Mouse (Mus musculus): ENCODE measurements around the gene Cdt1.
A peak's percentile ranks its signal among the peaks of the same experiment; 100 is the strongest.
"Not testable (repeated sequence)": the region's sequence is repeated elsewhere in the genome, so short reads cannot be mapped to it uniquely, and the experiment has no call there.

Cdt1 gene

GRCm38 (mm10) chr8:122548891-122549439 lies 18.9 kb upstream of the Cdt1 start:
- no peak for DNase-seq (ENCODE audit: low spot score in 2 of 2)

DNA sequence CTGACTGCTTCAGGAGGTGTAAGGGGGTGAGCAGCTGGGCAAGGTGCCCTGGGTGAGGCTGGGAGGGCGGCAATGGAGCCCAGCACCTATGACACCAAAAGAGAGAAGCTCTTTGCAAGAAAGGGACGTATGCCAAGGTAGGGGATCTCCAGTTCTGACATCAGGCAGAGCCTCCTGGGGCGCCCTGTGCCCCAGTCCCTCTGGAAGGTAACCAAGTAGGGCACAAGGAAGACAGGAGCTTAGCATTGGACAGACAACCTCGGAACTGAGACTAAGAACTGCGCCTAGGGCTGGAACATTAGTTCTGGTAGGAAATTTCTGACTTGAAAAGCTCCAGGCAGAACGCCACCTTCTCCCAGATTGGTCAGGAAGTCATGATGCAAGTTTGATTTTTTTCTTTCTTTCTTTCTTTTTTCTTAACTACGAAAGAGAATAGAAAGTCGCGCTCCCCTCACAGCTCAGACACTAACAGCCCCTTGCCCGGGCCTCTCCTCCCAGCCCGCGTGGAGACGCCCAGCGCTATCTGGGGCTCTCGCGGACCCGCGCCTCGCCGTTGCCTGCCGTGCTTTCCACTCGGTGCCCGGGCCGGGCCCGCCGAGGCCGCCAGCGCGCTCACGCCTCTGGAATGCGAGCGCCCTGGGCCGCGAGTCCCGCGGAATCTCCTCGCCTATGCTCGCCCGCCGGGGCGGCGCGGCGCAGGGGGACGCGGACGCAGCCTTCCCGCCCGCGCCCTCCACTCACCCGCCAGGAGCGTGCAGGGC lies 17.4 kb upstream of the Cdt1 start:
- DNase-seq (ENCODE audit: low spot score in 2 of 2): peak; percentile 59 to 69

GRCm38 (mm10) chr8:122550995-122551264 lies 16.9 kb upstream of the Cdt1 start:
- DNase-seq (ENCODE audit: low spot score in 2 of 2): no peak

DNA sequence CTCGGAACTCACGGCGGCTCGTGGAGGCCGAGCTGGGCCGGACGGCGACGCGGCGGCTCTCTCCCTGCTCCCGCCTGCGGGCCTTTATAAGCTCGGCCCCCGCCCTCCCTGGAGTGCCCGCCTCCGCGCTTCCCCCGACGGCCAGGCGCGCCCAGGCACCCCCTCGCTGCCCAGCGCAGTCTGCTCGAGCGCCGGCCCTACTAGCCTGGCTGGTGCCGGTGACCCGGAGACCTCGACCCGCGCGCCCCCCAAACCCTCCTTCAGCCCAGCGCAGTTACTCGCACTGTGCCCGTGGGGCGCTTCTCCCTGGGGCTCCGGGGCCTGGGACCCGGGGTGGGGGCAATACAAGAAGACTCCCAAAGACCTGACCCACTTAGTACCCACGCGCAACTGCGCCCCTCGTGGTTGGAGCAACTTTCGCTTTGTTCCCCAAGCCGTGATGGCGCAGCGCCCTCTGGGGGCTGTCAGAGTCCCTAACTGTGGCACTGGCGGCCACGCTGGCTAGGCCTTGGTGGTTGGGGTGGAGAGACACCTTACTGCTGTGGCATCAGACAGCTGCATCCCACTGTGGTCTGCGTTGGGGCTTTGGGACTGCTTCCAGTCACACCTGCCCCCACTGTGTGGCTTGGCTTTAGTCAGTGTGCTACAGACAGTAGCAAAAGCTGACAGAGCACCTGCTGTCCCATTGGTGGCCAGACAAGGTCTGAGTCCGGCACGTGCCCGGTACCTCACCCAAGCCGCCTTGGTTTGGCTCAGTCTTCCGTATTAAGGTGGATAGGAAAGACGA lies 16.4 kb upstream of the Cdt1 start, which contains the start of gene Piezo1:
Piezo1 (minus strand) TSS at position 65 of the 787 bp plus-strand sequence.
- peak; percentile 97 for DNase-seq (ENCODE audit: low spot score in 2 of 2)

- no peak for DNase-seq (ENCODE audit: low spot score in 2 of 2)
These were observed 13.0 kb upstream of the Cdt1 start for GRCm38 (mm10) chr8:122554786-122555185.

- DNase-seq (ENCODE audit: low spot score in 2 of 2): peak; percentile 60 to 79
These were observed 11.5 kb upstream of the Cdt1 start for GRCm38 (mm10) chr8:122556030-122557009.

GRCm38 (mm10) chr8:122557248-122558038 lies 10.4 kb upstream of the Cdt1 start:
- DNase-seq (ENCODE audit: low spot score in 2 of 2): no peak

GRCm38 (mm10) chr8:122558671-122559349 lies 9.0 kb upstream of the Cdt1 start:
- DNase-seq (ENCODE audit: low spot score in 2 of 2): no peak

GRCm38 (mm10) chr8:122561199-122561598 lies 6.6 kb upstream of the Cdt1 start:
- DNase-seq (ENCODE audit: low spot score in 2 of 2): no peak

GRCm38 (mm10) chr8:122564363-122565352 lies 3.2 kb upstream of the Cdt1 start:
- no peak for DNase-seq (ENCODE audit: low spot score in 2 of 2)

DNA sequence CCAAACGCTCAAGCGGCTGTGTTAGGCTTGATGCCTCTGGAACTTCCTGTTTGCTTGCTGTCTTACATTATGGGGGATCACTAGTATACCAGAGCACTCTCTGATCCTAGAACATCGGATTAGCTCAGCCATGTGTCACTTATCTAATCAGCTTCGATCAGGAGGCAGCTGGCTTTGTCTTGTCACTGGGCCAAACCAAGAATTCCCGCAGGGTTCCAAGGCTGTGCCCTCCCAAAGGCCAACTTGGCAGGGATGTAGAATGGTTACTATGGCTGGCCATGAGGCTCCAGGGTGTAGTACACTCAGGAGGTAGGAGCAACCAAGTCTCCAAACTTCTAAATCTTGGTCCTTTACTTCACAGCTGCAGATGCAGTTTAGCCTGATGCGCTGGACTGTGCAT lies 1.0 kb upstream of the Cdt1 start:
- DNase-seq (ENCODE audit: low spot score in 2 of 2): peak in 1 of 2 experiments; percentile 45

DNA sequence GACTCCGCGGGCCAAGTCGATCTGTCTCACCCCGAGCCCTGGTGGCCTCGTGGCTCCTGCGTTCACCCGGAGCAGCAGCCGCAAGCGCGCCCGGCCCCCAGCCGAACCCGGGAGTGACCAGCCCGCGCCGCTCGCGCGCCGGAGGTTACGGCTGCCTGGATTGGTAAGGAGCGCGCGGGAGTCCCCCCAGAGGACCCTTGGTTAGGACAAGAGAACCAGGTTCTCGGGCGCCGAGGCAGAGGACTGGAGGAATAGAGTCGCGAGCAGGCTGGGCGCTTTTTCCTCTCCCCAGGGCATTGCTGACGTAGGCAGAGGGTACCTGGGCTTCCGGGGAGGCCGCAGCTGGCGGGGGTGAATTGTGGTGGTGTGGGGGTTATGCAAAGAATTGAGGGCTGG lies 292 bp downstream of the Cdt1 start:
- DNase-seq (ENCODE audit: low spot score in 2 of 2): peak in 1 of 2 experiments; percentile 82

GRCm38 (mm10) chr8:122568881-122569309 lies 1.1 kb downstream of the Cdt1 start:
- DNase-seq (ENCODE audit: low spot score in 2 of 2): peak; percentile 58 to 69

DNA sequence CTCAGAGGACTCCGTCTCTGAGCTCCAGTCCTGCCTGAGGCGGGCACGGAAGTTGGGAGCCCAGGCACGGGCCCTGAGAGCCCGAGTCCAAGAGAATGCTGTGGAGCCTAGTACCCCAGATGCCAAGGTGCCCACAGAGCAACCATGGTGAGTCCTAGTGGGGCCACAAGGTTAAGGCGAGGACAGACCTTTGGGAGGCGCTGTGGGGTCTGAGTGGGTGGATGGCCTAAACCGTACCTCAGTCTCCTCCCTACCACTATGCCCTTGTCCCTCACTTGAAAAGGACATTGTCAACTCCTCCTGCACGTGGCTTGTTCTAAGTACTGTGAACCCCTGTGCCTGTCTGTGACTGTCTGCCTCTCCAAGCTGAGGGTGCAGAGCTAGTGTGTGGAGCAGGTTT lies 1.5 kb downstream of the Cdt1 start:
- peak in 1 of 2 experiments; percentile 63 for DNase-seq (ENCODE audit: low spot score in 2 of 2)

DNA sequence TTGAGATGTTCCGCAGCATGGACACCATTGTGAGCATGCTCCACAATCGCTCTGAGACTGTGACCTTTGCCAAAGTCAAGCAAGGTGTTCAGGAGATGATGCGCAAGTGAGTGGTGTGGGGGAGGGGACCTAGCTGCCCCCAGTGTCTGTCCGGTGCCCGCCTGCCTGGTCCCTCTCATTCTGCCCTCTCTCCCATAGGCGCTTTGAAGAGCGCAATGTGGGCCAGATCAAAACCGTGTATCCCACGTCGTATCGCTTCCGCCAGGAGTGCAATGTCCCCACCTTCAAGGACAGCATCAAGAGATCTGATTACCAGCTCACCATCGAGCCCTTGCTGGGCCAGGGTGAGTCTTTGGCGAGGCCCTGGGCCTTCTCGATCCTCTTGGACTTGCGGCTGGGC lies 2.2 kb downstream of the Cdt1 start:
- DNase-seq (ENCODE audit: low spot score in 2 of 2): no peak

- no peak for DNase-seq (ENCODE audit: low spot score in 2 of 2)
These were observed 3.3 kb downstream of the Cdt1 start for GRCm38 (mm10) chr8:122571153-122571552.

DNA sequence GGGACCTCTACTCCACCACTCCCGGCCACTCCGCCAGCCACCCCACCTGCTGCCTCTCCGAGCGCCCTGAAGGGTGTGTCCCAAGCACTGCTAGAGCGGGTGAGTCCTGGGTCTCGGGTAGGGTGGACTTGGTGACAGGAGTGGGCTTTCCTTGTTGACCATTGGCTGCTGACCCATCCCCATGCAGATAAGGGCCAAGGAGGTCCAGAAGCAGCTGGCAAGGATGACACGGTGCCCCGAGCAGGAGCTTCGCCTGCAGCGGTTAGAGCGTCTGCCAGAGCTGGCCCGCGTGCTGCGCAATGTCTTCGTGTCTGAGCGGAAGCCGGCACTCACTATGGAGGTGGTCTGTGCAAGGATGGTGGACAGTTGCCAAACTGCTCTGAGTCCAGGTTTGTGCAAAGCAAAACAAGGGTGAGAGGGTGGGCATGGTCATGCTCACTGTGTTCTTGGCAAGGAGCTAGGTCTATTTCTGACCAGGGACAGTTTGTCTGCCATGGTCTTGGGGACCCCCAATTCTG lies 4.0 kb downstream of the Cdt1 start:
- no peak for DNase-seq (ENCODE audit: low spot score in 2 of 2)

DNA sequence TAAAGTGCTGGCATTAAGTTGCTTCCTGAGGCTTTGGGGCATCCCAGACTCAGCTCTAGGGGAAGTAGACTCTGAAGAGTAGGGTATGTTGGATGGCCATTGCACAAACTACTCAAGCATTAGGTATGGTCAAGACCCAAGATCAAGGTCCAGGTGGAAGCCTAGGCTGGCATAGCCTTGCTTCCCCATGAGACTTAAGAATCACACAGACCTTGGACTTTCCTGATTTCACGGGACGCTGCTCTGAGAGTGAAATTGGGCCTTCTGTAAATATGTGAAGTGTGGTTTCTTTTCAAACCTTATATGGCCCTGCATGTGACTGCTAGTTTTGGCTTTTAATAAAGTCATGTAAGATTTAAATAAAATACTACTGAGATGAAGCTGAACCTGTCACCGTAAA lies 4.9 kb downstream of the Cdt1 start:
- DNase-seq (ENCODE audit: low spot score in 2 of 2): no peak

DNA sequence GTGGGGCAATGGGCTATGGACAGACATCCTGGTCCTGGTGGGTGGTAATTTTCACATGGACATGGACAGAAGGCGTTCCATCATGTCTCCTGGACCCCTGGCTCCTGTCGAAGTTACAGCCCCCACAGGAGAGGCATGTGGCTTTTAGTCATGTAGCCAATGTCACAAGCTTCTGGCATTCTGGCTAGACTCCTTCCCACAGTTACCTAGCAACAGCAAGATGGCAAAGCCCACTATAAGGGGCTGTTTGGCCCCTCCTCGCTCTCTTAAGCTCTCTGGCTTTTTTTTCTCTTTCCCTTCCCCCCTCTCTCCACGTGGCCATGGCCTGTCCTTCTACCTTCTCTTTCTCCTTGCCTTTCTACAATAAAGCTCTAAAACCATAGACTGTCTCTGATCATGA lies 5.4 kb downstream of the Cdt1 start:
- DNase-seq (ENCODE audit: low spot score in 2 of 2): not testable (repeated sequence)

Data from spleen, postnatal 10 days (tissue).